Mouse (Mus musculus): ENCODE measurements around the gene Atp8b3. TPM values are rescaled to one million over a fixed set of nuclear protein-coding genes. Genes with fewer than 3 reads are reported as not detected.
A peak's percentile ranks its signal among the peaks of the same experiment; 100 is the strongest.

Gene Atp8b3
- total RNA-seq, 1 experiment from 2014 or later, result not detected

DNA sequence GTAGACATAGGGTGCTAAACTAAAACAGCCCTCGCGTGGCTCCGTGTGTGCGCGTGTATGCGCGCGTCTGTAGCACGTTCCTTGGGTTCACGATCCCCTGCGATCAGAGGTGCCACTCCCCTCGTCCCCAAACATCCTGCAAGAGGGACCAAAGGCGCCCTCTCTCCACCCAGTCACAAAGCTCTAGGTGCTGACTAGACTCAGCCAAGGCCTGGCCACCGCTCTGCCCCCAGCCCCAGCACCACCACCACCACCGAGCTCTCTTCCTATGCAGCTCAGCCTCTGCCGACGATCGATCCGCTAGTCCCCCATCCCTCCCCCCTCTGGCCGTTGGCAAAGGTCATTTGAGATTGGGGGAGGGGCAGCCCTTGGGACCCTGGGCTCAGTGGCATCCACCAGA lies 42.5 kb downstream of the Atp8b3 start:
- no peak for ATAC-seq (replicated peaks in 1 of 2; ENCODE audit: insufficient read depth in 1 of 2, low FRiP score in 2 of 2, low TSS enrichment in 1 of 2, low read depth in 1 of 2, poor library complexity in 2 of 2, severe bottlenecking in 2 of 2)

DNA sequence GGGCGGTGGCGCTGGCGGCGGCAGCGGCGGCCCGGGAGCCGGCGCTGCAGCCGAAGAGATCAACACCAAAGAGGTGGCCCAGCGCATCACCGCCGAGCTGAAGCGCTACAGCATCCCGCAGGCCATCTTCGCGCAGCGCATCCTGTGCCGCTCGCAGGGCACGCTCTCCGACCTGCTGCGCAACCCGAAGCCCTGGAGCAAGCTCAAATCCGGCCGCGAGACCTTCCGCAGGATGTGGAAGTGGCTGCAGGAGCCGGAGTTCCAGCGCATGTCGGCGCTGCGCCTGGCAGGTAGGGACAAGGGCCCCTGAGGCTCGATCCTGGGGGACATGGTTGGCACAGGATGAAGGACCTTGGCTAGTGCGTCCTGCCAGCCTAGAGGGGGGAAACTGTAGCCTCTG lies 43.0 kb downstream of the Atp8b3 start:
- no peak for ATAC-seq (replicated peaks in 1 of 2; ENCODE audit: insufficient read depth in 1 of 2, low FRiP score in 2 of 2, low TSS enrichment in 1 of 2, low read depth in 1 of 2, poor library complexity in 2 of 2, severe bottlenecking in 2 of 2)

DNA sequence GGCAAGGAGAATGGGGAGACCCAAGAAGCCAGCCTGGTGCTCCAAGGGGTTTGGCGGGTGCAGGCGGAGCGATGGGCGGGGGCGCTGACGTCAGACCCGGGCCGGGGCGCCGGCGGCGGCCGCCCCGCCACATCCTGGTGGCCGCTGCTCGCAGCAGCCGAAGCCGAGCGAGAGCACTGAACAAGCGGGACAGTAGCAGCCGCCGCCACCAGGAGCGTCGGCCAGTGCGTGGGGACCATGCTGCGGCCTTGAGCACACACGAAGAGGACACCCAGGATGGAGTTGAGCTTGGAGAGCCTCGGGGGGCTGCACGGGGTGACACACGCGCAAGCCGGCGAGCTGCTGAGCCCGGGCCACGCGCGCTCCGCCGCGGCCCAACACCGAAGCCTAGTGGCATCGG lies 44.2 kb downstream of the Atp8b3 start, which contains the start of gene Onecut3:
Gene Onecut3 (plus strand): TSS at position 104 of the 400 bp plus-strand sequence.
- ATAC-seq (replicated peaks in 1 of 2; ENCODE audit: insufficient read depth in 1 of 2, low FRiP score in 2 of 2, low TSS enrichment in 1 of 2, low read depth in 1 of 2, poor library complexity in 2 of 2, severe bottlenecking in 2 of 2), result peak in 1 of 2 experiments; percentile 35; a peak in 1 of 4 replicates

DNA sequence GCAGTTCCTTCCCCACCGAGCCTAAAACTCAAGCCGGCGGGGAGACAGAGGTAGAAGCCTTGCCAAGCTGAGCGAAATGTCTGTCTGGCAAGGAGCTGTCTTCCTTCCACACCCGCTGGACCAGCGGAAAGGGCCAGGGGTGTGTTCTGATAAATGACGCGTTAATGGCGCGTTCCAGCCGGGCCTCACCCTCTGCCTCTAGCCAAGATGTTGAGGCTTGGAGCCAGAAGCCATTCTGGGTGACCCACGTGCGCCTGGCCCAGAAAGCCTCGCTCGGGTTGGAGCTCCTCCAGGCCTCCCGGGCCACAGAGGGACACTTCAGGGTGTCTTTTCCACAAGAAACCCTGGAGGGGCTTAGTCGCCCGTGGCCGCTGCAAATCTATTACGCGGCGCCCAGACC lies 48.9 kb downstream of the Atp8b3 start:
- 0 out of 4 replicates have a peak, but pooled peaks of 1 of the 2 experiments have one; percentile 25 for ATAC-seq (replicated peaks in 1 of 2; ENCODE audit: insufficient read depth in 1 of 2, low FRiP score in 2 of 2, low TSS enrichment in 1 of 2, low read depth in 1 of 2, poor library complexity in 2 of 2, severe bottlenecking in 2 of 2)

DNA sequence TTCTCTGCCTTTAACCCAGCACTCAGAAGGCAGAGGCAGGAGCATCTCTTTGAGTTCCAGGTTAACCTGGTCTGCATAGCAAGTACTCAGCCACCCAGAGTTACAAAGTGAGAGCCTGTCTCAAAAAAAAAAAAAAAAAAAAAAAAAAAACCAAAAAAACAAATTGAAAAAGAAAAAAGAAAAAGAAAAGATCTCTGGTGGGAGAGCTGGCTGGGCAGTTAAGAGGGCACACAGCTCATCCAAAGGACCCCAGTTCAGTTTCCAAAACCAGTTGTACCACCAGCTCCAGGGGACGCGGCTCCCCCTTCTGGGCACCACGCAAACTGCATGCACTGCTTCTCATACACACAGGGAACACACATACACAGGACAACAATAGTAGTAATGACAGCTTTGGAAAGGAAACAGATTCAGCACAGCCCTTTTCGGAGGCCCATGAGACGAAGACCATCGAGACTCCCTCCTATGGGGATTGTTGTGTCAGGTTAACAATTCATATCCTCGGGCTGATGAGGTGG lies 52.0 kb downstream of the Atp8b3 start:
- no peak for ATAC-seq (replicated peaks in 1 of 2; ENCODE audit: insufficient read depth in 1 of 2, low FRiP score in 2 of 2, low TSS enrichment in 1 of 2, low read depth in 1 of 2, poor library complexity in 2 of 2, severe bottlenecking in 2 of 2)

DNA sequence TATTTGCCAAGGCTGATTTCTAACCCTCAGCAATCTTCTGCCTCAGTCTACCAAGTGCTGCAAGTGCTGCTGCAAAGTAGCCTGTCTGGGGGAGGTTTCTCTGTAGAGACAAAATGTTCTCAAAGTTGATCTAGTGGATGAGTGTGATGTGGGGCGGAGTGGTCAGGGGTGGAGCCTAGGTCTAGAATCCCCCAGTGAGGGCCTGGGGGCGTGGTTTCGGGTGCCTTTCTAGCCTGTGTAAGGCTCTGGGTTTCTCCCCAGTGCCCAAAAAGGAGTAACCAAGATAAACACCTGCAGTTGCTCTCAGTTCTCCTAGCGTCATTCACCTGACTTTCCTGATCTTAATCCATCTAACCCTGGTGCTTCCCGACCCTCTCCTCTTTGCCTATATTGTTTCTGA lies 57.9 kb downstream of the Atp8b3 start:
- no peak for ATAC-seq (replicated peaks in 1 of 2; ENCODE audit: insufficient read depth in 1 of 2, low FRiP score in 2 of 2, low TSS enrichment in 1 of 2, low read depth in 1 of 2, poor library complexity in 2 of 2, severe bottlenecking in 2 of 2)

DNA sequence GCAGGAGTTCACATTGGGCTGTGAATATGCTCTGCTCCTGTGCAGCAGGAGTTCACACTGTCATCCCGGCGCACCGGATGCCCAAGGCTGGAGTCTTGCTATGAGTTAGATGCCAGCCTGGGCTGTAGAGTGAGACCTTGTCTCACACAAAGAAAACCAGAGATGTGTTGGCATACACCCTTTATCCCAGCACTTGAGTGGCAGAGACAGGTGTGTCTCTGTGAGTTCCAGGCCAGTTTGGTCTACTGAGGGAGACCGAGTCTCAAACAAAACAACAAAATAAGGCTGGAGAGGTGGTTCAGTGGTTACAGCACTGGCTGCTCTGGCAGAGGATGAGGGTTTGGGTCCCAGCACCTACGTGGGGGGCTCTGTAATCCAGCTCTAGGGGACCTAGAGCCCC lies 60.4 kb downstream of the Atp8b3 start:
- ATAC-seq (replicated peaks in 1 of 2; ENCODE audit: insufficient read depth in 1 of 2, low FRiP score in 2 of 2, low TSS enrichment in 1 of 2, low read depth in 1 of 2, poor library complexity in 2 of 2, severe bottlenecking in 2 of 2), result no peak

DNA sequence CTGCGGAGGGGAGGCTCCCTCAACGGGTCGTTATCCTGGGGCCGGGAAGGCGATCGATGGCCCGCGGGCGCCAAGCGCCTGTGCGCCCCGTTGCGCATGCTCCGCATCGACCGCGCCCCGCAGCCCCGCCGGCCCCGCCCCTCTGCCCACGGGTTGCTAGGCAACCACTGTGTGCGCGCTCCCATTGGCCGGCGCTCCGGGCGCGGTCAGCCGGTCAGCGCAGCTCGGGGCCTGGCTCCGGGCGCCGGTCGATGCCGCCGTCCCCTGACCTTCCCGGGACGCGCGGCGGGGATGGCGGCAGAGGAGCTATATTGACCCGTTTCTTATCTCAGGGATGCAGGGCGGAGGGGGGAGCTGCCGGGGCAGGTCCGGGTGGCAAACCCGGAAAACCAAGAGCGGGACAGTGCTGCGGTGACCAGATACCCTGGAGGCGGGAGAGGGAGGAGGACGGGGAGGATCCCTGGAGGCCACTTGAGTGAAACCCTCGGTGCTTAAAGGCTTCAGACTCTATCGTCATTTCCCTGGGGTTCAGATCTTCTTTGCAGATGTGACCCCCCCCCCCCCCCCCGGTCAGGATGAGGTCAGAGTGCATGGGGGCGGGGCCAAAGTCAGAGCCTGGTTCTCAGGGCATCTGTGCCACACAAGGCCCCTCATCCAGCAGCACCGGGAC lies 63.5 kb downstream of the Atp8b3 start:
- peak; percentile 52 to 61; a peak in 2 of 4 replicates for ATAC-seq (replicated peaks in 1 of 2; ENCODE audit: insufficient read depth in 1 of 2, low FRiP score in 2 of 2, low TSS enrichment in 1 of 2, low read depth in 1 of 2, poor library complexity in 2 of 2, severe bottlenecking in 2 of 2)

Other genes with a start within 250 kb of the Atp8b3 start
- gene Rps15, start 246.7 kb downstream of the Atp8b3 start, total RNA-seq (2017), result 2,831 and 3,208 TPM in 2 replicates
- 0.30 and 0.75 TPM in 2 replicates for gene Apc2, start 243.1 kb downstream of the Atp8b3 start, total RNA-seq (2017)
- gene 2310011J03Rik, start 218.6 kb downstream of the Atp8b3 start, total RNA-seq (2017), result 8.5 and 17.6 TPM in 2 replicates
- gene Pcsk4, start 209.6 kb downstream of the Atp8b3 start, total RNA-seq (2017), result 2.9 and 3.1 TPM in 2 replicates
- 2.1 and 2.9 TPM in 2 replicates for gene Reep6, start 209.2 kb downstream of the Atp8b3 start, total RNA-seq (2017)
- 0.25 and 0.40 TPM in 2 replicates for gene Adamtsl5, start 190.7 kb downstream of the Atp8b3 start, total RNA-seq (2017)
- gene Plk5, start 182.7 kb downstream of the Atp8b3 start, total RNA-seq (2017), result not detected in 2 replicates
- 8.8 and 9.9 TPM in 2 replicates for gene Mex3d, start 151.5 kb downstream of the Atp8b3 start, total RNA-seq (2017)
- 40.6 and 89.6 TPM in 2 replicates for gene Mbd3, start 139.6 kb downstream of the Atp8b3 start, total RNA-seq (2017)
- gene Uqcr11, start 132.3 kb downstream of the Atp8b3 start, total RNA-seq (2017), result 94.4 and 127 TPM in 2 replicates
- gene Tcf3, start 105.5 kb downstream of the Atp8b3 start, total RNA-seq (2017), result 52.6 and 54.4 TPM in 2 replicates
- gene Onecut3, start 44.3 kb downstream of the Atp8b3 start, total RNA-seq (2017), result not detected in 2 replicates
- gene Rexo1, start 22.4 kb upstream of the Atp8b3 start, total RNA-seq (2017), result 13.9 and 19.2 TPM in 2 replicates
- 5.3 and 9.9 TPM in 2 replicates for gene Klf16, start 38.2 kb upstream of the Atp8b3 start, total RNA-seq (2017)
- 16.3 and 20.9 TPM in 2 replicates for gene Abhd17a, start 51.2 kb upstream of the Atp8b3 start, total RNA-seq (2017)
- 7.4 and 9.6 TPM in 2 replicates for gene Scamp4, start 63.7 kb upstream of the Atp8b3 start, total RNA-seq (2017)
- 0.94 TPM in 1 of 2 replicates, not detected in the other for gene Adat3, start 63.8 kb upstream of the Atp8b3 start, total RNA-seq (2017)
- 0.31 and 0.60 TPM in 2 replicates for gene Gm49322, start 66.9 kb upstream of the Atp8b3 start, total RNA-seq (2017)
- gene Csnk1g2, start 83.7 kb upstream of the Atp8b3 start, total RNA-seq (2017), result 184 and 239 TPM in 2 replicates
- gene Btbd2, start 117.9 kb upstream of the Atp8b3 start, total RNA-seq (2017), result 13.6 and 35.8 TPM in 2 replicates
- gene Mknk2, start 139.0 kb upstream of the Atp8b3 start, total RNA-seq (2017), result 52.4 and 75.9 TPM in 2 replicates
- gene Mob3a, start 162.9 kb upstream of the Atp8b3 start, total RNA-seq (2017), result 81.1 and 92.3 TPM in 2 replicates
- 9.5 and 10.4 TPM in 2 replicates for gene Izumo4, start 163.1 kb upstream of the Atp8b3 start, total RNA-seq (2017)
- 37.7 and 45.2 TPM in 2 replicates for gene Ap3d1, start 203.1 kb upstream of the Atp8b3 start, total RNA-seq (2017)
- gene Dot1l, start 216.1 kb upstream of the Atp8b3 start, total RNA-seq (2017), result 12.0 and 13.0 TPM in 2 replicates